Mouse (Mus musculus) midbrain, embryonic 11.5 days (tissue): ENCODE data around the gene Gpsm1. TPM values are rescaled to one million over a fixed set of nuclear protein-coding genes. Genes with fewer than 3 reads are reported as not detected.

Experiments used
- ATAC-seq: fragments of 200-750 bp; cut with Nextera tagmentation; 2 replicates; pipeline ENCODE4 v1.8.0; 2017; ENCODE audit warnings: moderate TSS enrichment, moderate library complexity; ENCODE audit not compliant: low FRiP score
- DNase-seq: peaks from one replicate; pipeline ENCODE4 v3.0.0; 2015; ENCODE audit warnings: low spot score; ENCODE audit errors: missing footprints
- H3K27ac ChIP-seq: fragments of 300-500 bp; sonication (generic); 2 replicates; pipeline ENCODE4 v1.5.1; 2014; ENCODE audit warnings: low read depth, low read length
- H3K27me3 ChIP-seq: fragments of 300-500 bp; sonication (generic); 2 replicates; pipeline ENCODE4 v1.6.1; 2014; ENCODE audit warnings: mild to moderate bottlenecking, low read length, moderate library complexity, mixed read lengths; ENCODE audit not compliant: control insufficient read depth, insufficient read depth
- H3K36me3 ChIP-seq: fragments of 300-500 bp; sonication (generic); 2 replicates; pipeline ENCODE4 v1.6.1; 2014; ENCODE audit warnings: mild to moderate bottlenecking, low read length, moderate library complexity, mixed read lengths; ENCODE audit not compliant: control insufficient read depth, insufficient read depth
- H3K4me1 ChIP-seq: fragments of 300-500 bp; sonication (generic); 2 replicates; pipeline ENCODE4 v1.6.1; 2014; ENCODE audit warnings: low read length; ENCODE audit not compliant: control insufficient read depth, insufficient read depth
- H3K4me2 ChIP-seq: fragments of 300-500 bp; sonication (generic); 2 replicates; pipeline ENCODE4 v1.6.1; 2014; ENCODE audit warnings: mild to moderate bottlenecking, moderate library complexity
- H3K4me3 ChIP-seq: fragments of 300-500 bp; sonication (generic); 2 replicates; pipeline ENCODE4 v1.5.1; 2014; ENCODE audit warnings: low read depth, low read length
- H3K9ac ChIP-seq: fragments of 300-500 bp; sonication (generic); 2 replicates; pipeline ENCODE4 v1.6.1; 2014; ENCODE audit warnings: low read length
- H3K9me3 ChIP-seq: fragments of 300-500 bp; sonication (generic); 2 replicates; pipeline ENCODE4 v1.6.1; 2016; ENCODE audit warnings: low read length; ENCODE audit not compliant: control insufficient read depth
- WGBS: fragments of 180-500 bp; shearing (Covaris S2); extraction: QIAGEN DNeasy Blood & Tissue Kit; methylation state at CpG from one replicate; pipeline ENCODE4 v1.1.7; 2014; 5-methylcytosine and 5-hydroxymethylcytosine counted together
- polyA plus RNA-seq: library from polyadenylated mRNA; unstranded; fragments of >200 nt; fragmentation: Nextera tagmentation; extraction: Ambion mirVana; gene quantifications from 2 replicates; pipeline ENCODE4 v1.2.1, GENCODE M21; 2014

Gpsm1 gene
- polyA plus RNA-seq, 1 experiment from 2014 or later = 53.3 TPM

DNA sequence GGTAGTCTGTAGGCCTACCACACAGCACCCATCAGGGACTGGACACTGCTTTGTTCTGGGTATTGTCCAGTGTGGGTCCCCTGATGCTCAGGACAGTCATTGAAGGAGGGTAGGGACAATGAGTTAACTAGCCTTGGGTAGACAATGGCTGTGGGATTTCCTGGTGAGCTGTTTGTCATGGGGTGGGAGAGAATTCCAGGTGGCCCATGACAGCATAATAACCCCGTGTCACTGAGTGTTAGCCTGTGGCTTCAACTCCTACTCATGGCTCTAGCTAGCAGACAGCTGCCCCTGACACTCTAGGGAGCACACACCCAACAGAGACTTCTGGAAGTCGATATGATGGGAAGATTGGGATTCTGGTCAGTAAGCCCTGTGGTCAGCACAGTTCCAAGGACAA is 20.9 kb upstream of the Gpsm1 start, which contains the start of gene Ccdc187:
Gene Ccdc187 (minus strand): TSS at position 101 of the 400 bp plus-strand sequence.
- Histone ChIP-seq H3K27ac (no peak within 1 kb of the TSS), H3K9me3 (no peaks in the 10 kb centered on the region), H3K4me3 (no peak within 1 kb of the TSS), H3K9ac (no peak within 1 kb of the TSS), H3K4me1 (peaks cover 27% of the 10 kb centered on the region), H3K36me3 (no peaks in the 10 kb centered on the region), H3K4me2 (no peak within 1 kb of the TSS), H3K27me3 (no peaks in the 10 kb centered on the region)
- ATAC-seq = no peak
- WGBS = 69% methylated on average over 2 of the region's 2 CpGs
- peak; percentile 23 for DNase-seq

DNA sequence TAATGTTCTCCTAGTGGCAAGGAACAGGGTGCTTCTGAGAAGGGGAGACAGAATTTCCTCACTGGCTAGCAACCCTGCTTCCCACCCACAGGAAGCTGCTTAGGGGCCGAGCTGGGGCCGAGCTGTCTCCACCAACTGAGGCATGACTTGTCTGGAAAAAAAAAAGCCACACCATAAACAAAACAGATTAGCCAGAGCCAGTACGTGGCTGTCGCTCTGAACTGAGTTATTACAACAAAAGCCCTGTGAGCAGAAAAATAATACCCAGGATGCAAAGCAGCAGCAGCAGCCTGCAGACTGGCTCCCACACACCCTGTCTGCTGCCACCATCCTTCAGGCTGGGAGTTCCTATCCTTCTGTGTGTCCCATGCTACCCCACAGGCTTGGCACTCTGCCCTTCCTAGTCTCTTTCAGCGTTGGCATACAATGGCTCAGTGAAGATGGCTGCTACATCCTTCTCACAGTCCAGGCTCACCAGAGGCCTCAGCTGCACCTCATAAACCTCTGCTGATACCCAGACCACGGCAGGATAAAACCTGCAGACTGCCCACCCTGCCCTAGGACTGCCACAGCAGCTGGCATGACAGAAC is 18.6 kb upstream of the Gpsm1 start:
- Histone ChIP-seq H3K27ac (no peak overlapping the region), H3K9me3 (no peaks in the 10 kb centered on the region), H3K27me3 (no peaks in the 10 kb centered on the region), H3K4me1 (peaks cover 32% of the 10 kb centered on the region), H3K4me3 (no peak overlapping the region), H3K4me2 (no peak overlapping the region), H3K36me3 (no peaks in the 10 kb centered on the region), H3K9ac (no peak overlapping the region)
- DNase-seq (peak; percentile 60), ATAC-seq (no peak)
- WGBS = 48% methylated on average over 6 of the region's 6 CpGs

GRCm38 (mm10) chr2:26298208-26298855 is 17.0 kb upstream of the Gpsm1 start:
- DNase-seq (peak; percentile 89), ATAC-seq (peak; percentile 81)
- Histone ChIP-seq H3K4me3 (no peak overlapping the region), H3K4me2 (peak overlapping the region; percentile 7), H3K27me3 (no peaks in the 10 kb centered on the region), H3K9me3 (no peaks in the 10 kb centered on the region), H3K36me3 (no peaks in the 10 kb centered on the region), H3K27ac (peak overlapping the region; percentile 69), H3K9ac (peak overlapping the region; percentile 28; the same call in 1 of the 2 replicates), H3K4me1 (peaks cover 32% of the 10 kb centered on the region)
- 9% methylated on average over 10 of the region's 10 CpGs for WGBS

- H3K4me3 ChIP-seq = no peak overlapping the region
- no peak for DNase-seq
- peak overlapping the region; percentile 69 for H3K27ac ChIP-seq
- ATAC-seq = peak; percentile 67
- H3K4me2 ChIP-seq = peak overlapping the region; percentile 3; the same call in 1 of the 2 replicates
- 11% methylated on average over 4 of the region's 4 CpGs for WGBS
- peaks cover 32% of the 10 kb centered on the region for H3K4me1 ChIP-seq
- H3K36me3 ChIP-seq = no peaks in the 10 kb centered on the region
- H3K27me3 ChIP-seq = no peaks in the 10 kb centered on the region
- no peaks in the 10 kb centered on the region for H3K9me3 ChIP-seq
- 0 out of 2 replicates have a peak overlapping the region, but pooled peaks have one; percentile 31 for H3K9ac ChIP-seq
These were observed 16.5 kb upstream of the Gpsm1 start for GRCm38 (mm10) chr2:26298856-26299230.

GRCm38 (mm10) chr2:26299336-26299735 is 16.0 kb upstream of the Gpsm1 start:
- Histone ChIP-seq H3K9ac (no peak overlapping the region), H3K9me3 (no peaks in the 10 kb centered on the region), H3K27ac (peak overlapping the region; percentile 69), H3K27me3 (no peaks in the 10 kb centered on the region), H3K36me3 (no peaks in the 10 kb centered on the region), H3K4me1 (peaks cover 32% of the 10 kb centered on the region), H3K4me3 (no peak overlapping the region), H3K4me2 (no peak overlapping the region)
- no peak for ATAC-seq
- DNase-seq = peak; percentile 83
- 27% methylated on average over 7 of the region's 7 CpGs for WGBS

DNA sequence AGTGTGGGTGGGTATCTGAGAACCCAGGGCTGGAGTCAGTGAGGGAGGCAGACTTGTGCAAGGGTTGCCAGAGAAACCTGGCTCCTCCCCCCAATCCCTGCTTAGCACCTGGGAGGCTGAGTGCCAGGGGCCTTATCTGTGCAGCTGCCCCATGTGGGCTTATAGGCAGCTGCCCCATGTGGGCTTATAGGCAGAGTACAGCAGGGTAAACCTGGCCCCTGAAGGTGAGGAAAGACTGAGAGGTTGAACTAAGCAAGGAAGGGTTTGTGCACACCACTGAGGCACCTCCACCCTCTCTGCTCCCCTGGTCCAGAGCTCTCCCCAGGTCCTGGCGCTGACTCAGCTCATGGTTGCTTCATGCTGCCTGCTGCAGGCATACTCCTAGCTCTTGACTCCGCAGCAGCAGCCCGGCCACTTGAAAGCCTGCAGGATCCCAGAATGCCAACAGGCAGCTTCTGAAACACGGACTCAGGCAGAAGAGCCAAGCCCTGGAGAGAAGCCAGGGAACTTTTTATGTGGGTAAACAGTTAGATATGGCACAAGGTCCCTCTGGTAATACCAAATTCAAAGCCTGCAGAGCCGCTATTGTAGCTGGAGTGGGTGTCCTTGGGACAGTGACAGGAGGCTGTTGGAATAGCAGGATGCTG is 15.0 kb upstream of the Gpsm1 start:
- no peaks in the 10 kb centered on the region for H3K36me3 ChIP-seq
- WGBS = 49% methylated on average over 5 of the region's 5 CpGs
- no peaks in the 10 kb centered on the region for H3K27me3 ChIP-seq
- peaks cover 32% of the 10 kb centered on the region for H3K4me1 ChIP-seq
- H3K9ac ChIP-seq = no peak overlapping the region
- no peak overlapping the region for H3K4me2 ChIP-seq
- no peaks in the 10 kb centered on the region for H3K9me3 ChIP-seq
- H3K27ac ChIP-seq = no peak overlapping the region
- no peak for DNase-seq
- no peak for ATAC-seq
- H3K4me3 ChIP-seq = no peak overlapping the region

- Histone ChIP-seq H3K9me3 (no peaks in the 10 kb centered on the region), H3K36me3 (no peaks in the 10 kb centered on the region), H3K27ac (no peak overlapping the region), H3K27me3 (no peaks in the 10 kb centered on the region), H3K9ac (no peak overlapping the region), H3K4me2 (no peak overlapping the region), H3K4me3 (no peak overlapping the region), H3K4me1 (peaks cover 32% of the 10 kb centered on the region)
- WGBS = 0% methylated on average over 3 of the region's 3 CpGs
- no peak; the same call in 1 of the 2 replicates for ATAC-seq
- DNase-seq = peak; percentile 99
These were observed 14.5 kb upstream of the Gpsm1 start for GRCm38 (mm10) chr2:26300808-26301174.

DNA sequence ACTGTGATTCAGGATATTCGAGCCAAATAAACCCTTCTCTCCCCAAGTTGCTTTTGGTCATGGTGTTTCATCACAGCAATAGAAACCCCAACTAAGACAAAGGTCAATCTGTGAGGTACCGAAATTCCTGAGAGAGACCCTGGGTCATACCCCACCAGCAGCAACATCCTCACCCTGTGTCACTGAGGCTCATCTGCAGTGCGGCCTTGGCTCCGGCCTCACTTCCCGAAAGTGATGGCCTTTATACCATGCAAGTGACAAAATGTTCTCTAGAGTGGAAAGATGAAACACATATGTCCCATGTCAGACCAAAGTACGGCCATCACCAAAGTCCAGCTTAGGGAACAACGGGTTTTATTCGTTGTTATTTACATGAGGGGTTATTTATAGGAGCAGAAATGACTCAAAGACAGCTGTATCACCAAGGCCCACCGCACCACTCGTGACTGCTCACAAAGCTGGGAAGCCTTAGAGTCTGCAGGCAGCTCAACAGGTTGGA is 13.3 kb upstream of the Gpsm1 start:
- ATAC-seq = no peak
- Histone ChIP-seq H3K9ac (no peak overlapping the region), H3K4me3 (no peak overlapping the region), H3K4me1 (peaks cover 29% of the 10 kb centered on the region), H3K27me3 (no peaks in the 10 kb centered on the region), H3K9me3 (no peaks in the 10 kb centered on the region), H3K4me2 (no peak overlapping the region), H3K27ac (no peak overlapping the region), H3K36me3 (no peaks in the 10 kb centered on the region)
- WGBS = 87% methylated on average over 10 of the region's 10 CpGs
- DNase-seq = no peak

DNA sequence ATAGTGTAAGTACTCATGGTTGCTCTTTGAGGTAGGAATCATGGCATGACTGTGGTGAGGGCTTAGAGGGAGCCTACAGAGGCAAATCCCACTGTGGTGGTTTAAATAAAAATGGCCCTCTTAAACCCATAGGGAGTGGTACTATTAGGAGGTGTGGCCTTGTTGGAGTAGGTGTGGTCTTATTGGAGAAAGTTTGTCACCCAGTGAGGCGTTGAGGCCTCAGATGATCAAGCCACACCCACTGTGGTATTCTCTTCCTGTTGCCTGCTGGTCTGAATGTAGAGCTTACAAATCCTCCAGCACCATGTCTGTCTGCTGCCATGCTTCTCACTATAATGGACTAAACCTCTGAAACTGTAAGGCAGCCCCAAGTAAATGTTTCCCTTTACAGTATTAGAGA is 10.6 kb upstream of the Gpsm1 start:
- H3K4me3 ChIP-seq = no peak overlapping the region
- H3K4me1 ChIP-seq = peaks cover 9% of the 10 kb centered on the region; the same call in 1 of the 2 replicates
- ATAC-seq (no peak), DNase-seq (peak; percentile 17)
- WGBS = 80% methylated on average over 1 of the region's 1 CpGs
- H3K36me3 ChIP-seq = no peaks in the 10 kb centered on the region
- H3K9me3 ChIP-seq = no peaks in the 10 kb centered on the region
- H3K4me2 ChIP-seq = no peak overlapping the region
- no peak overlapping the region for H3K27ac ChIP-seq
- H3K9ac ChIP-seq = no peak overlapping the region
- no peaks in the 10 kb centered on the region for H3K27me3 ChIP-seq
